13 mouse cellular contexts compared by ENCODE assay signal in genomic region chr7:144458881-144459280, GRCm38 (mm10). TPM values are rescaled to one million over a fixed set of nuclear protein-coding genes. Genes with fewer than 3 reads are reported as not detected.
DNase-seq lines count a peak whose midpoint lies in the region.
"Had no signal": no experiment of that assay in that cellular context is flagged by ENCODE, and none has a peak within 500 bp of the region (broad histone marks: within the 10 kb centered on the region; RNA-seq: fewer than 3 reads in every experiment).

No protein-coding gene starts in this region.

- peak; percentile 76 to 90 for DNase-seq in adrenal gland, adult (ENCODE audit: inconsistent age in 2 of 2, low spot score in 1 of 2)
- DNase-seq in adrenal gland, postnatal 4 days (ENCODE audit: low spot score in 2 of 2) = no peak
- DNase-seq in adipocyte (ENCODE audit: low spot score) = peak; percentile 26
- peak; percentile 63 for DNase-seq in adrenal gland, postnatal 14 days
- DNase-seq in embryo, embryonic 10.5 days (ENCODE audit: low spot score) = no peak
- DNase-seq in spleen, postnatal 36 days (ENCODE audit: low spot score in 2 of 2) = no peak
- DNase-seq in urinary bladder, postnatal 10 days (ENCODE audit: low spot score) = no peak
- DNase-seq: cerebellum, adult 2 months; cerebellum, postnatal 10 days; embryo, embryonic 11 days; heart, adult 18-20 months; heart, postnatal 10 days; kidney, adult 18-20 months had no signal

RNA-seq across cellular contexts. Expression of gene Cttn, which starts 11.9 kb away (rescaled TPM):
- total RNA-seq in adrenal gland, postnatal 4 days (2021) = 100 to 1,000 TPM; 189 to 193 TPM
- 127 and 136 TPM in 2 replicates for total RNA-seq in adrenal gland, postnatal 14 days (2021)

Comparison
In these comparisons a context has a peak if more than half of its experiments do, and no peak if none do; other contexts are left out.
1. DNase-seq: peak in adrenal gland, adult (2 of 2), adipocyte (single experiment) and adrenal gland, postnatal 14 days (single experiment); none in adrenal gland, postnatal 4 days (0 of 2), embryo, embryonic 10.5 days (single experiment), spleen, postnatal 36 days (0 of 2) and urinary bladder, postnatal 10 days (single experiment).